Comparison of ENCODE assay signal across 8 mouse cellular contexts in genomic region chr2:119758844-119759835, GRCm38 (mm10). TPM values are rescaled to one million over a fixed set of nuclear protein-coding genes. Genes with fewer than 3 reads are reported as not detected.
DNase-seq lines count a peak whose midpoint lies in the region; ATAC-seq and TF ChIP-seq lines count a peak whose summit lies in the region.

No protein-coding gene starts in this region.

- WGBS in kidney, embryonic 16.5 days, result 3% methylated on average over 44 of the region's 44 CpGs
- 5% methylated on average over 44 of the region's 44 CpGs for WGBS in embryonic facial prominence, embryonic 10.5 days
- 7% methylated on average over 44 of the region's 44 CpGs for WGBS in midbrain, postnatal 0 days

- H3K4me1 ChIP-seq in kidney, embryonic 16.5 days (ENCODE audit: insufficient read depth, low read length), result peaks cover 14% of the 10 kb centered on the region
- peaks cover 20% of the 10 kb centered on the region for H3K4me1 ChIP-seq in embryonic facial prominence, embryonic 10.5 days
- 0 out of 2 replicates have a peak, but pooled peaks cover 6% of the 10 kb centered on the region for H3K4me1 ChIP-seq in midbrain, postnatal 0 days (ENCODE audit: insufficient read depth, low read length)

- H3K27ac ChIP-seq in kidney, embryonic 16.5 days (ENCODE audit: low read length), result no peak overlapping the region
- no peak overlapping the region for H3K27ac ChIP-seq in embryonic facial prominence, embryonic 10.5 days (replicated peaks)
- no peak overlapping the region for H3K27ac ChIP-seq in midbrain, postnatal 0 days (ENCODE audit: low read depth, low read length)

- TF ChIP-seq CTCF in midbrain, postnatal 0 days (IDR thresholded peaks at IDR 0.05), result no peak

- H3K4me2 ChIP-seq in kidney, embryonic 16.5 days (replicated peaks; ENCODE audit: low read depth, low read length), result peak overlapping the region; percentile 99
- H3K4me2 ChIP-seq in midbrain, postnatal 0 days (ENCODE audit: low read depth, low read length, poor library complexity, severe bottlenecking), result peak overlapping the region; percentile 87

- H3K9ac ChIP-seq in kidney, embryonic 16.5 days (replicated peaks; ENCODE audit: low read length), result 0 out of 2 replicates have a peak overlapping the region, but pooled peaks have one; percentile 4
- 0 out of 2 replicates have a peak overlapping the region, but pooled peaks have one; percentile 50 for H3K9ac ChIP-seq in midbrain, postnatal 0 days (replicated peaks; ENCODE audit: low read length, poor library complexity, severe bottlenecking)

- DNase-seq in kidney, postnatal 14 days, result no peak
- DNase-seq in embryonic facial prominence, embryonic 10.5 days (ENCODE audit: low spot score), result no peak
- no peak for DNase-seq in midbrain, postnatal 0 days (ENCODE audit: low spot score)
- DNase-seq in right cerebral cortex, adult 2 months (ENCODE audit: low spot score in 2 of 2), result no peak
- DNase-seq in ovary, postnatal 10 days (ENCODE audit: low spot score), result no peak
- DNase-seq in gastrocnemius, adult 8-10 months (ENCODE audit: low spot score in 2 of 2), result no peak

- peaks cover 43% of the 10 kb centered on the region for H3K27me3 ChIP-seq in kidney, embryonic 16.5 days (ENCODE audit: insufficient read depth, low read length)
- H3K27me3 ChIP-seq in embryonic facial prominence, embryonic 10.5 days (replicated peaks; ENCODE audit: low read depth, poor library complexity, severe bottlenecking), result peaks cover 86% of the 10 kb centered on the region
- H3K27me3 ChIP-seq in midbrain, postnatal 0 days (ENCODE audit: insufficient read depth, low read length), result peaks cover 29% of the 10 kb centered on the region

- peak overlapping the region; percentile 63 for H3K4me3 ChIP-seq in kidney, embryonic 16.5 days (ENCODE audit: low read length)
- H3K4me3 ChIP-seq in embryonic facial prominence, embryonic 10.5 days, result peak overlapping the region; percentile 74
- peak overlapping the region; percentile 72 for H3K4me3 ChIP-seq in midbrain, postnatal 0 days (ENCODE audit: low read depth, low read length)

- H3K9me3 ChIP-seq in kidney, embryonic 16.5 days (ENCODE audit: low read length), result no peaks in the 10 kb centered on the region
- H3K9me3 ChIP-seq in embryonic facial prominence, embryonic 10.5 days, result no peaks in the 10 kb centered on the region
- no peaks in the 10 kb centered on the region for H3K9me3 ChIP-seq in midbrain, postnatal 0 days (ENCODE audit: low read length)

- H3K36me3 ChIP-seq in kidney, embryonic 16.5 days (ENCODE audit: insufficient read depth, low read length), result peaks cover 6% of the 10 kb centered on the region; the same call in 1 of the 2 replicates
- H3K36me3 ChIP-seq in embryonic facial prominence, embryonic 10.5 days (replicated peaks), result peaks cover 15% of the 10 kb centered on the region
- H3K36me3 ChIP-seq in midbrain, postnatal 0 days (ENCODE audit: insufficient read depth, low read length), result peaks cover 7% of the 10 kb centered on the region; the same call in 1 of the 2 replicates

- 0 out of 2 replicates have a peak, but pooled peaks have one; percentile 21 for ATAC-seq in kidney, embryonic 16.5 days (ENCODE audit: low FRiP score, low TSS enrichment)
- peak; percentile 56 for ATAC-seq in inflammation-experienced regulatory T-cells, adult 6 months
- no peak for ATAC-seq in midbrain, postnatal 0 days (ENCODE audit: low FRiP score)

RNA-seq across cellular contexts. Expression of gene Ltk, which starts 1.1 kb away (rescaled TPM):
- polyA plus RNA-seq in kidney, embryonic 16.5 days (2015; fragmentation: Nextera tagmentation; extraction: Ambion mirVana), result 0.46 and 0.96 TPM in 2 replicates
- not detected in 2 replicates for polyA plus RNA-seq in embryonic facial prominence, embryonic 10.5 days (2016; fragmentation: Nextera tagmentation; extraction: Ambion mirVana)
- polyA plus RNA-seq in inflammation-experienced regulatory T-cells, adult 6 months (2017; shearing (Covaris generic)), result under 1 TPM in 1 of 3 experiments, not detected in 2; 0.15 TPM
- 8.1 and 9.9 TPM in 2 replicates for total RNA-seq in midbrain, postnatal 0 days (2014; rRNA removed)
- 2.7 and 3.2 TPM in 2 replicates for polyA plus RNA-seq in midbrain, postnatal 0 days (2015; fragmentation: Nextera tagmentation; extraction: Ambion mirVana)
- not detected for total RNA-seq in gastrocnemius, adult 8-10 months (2022)

RNA-seq across cellular contexts. Expression of gene Itpka, which starts 17.0 kb away (rescaled TPM):
- 0.81 and 1.2 TPM in 2 replicates for polyA plus RNA-seq in kidney, embryonic 16.5 days (2015; fragmentation: Nextera tagmentation; extraction: Ambion mirVana)
- polyA plus RNA-seq in embryonic facial prominence, embryonic 10.5 days (2016; fragmentation: Nextera tagmentation; extraction: Ambion mirVana), result 0.79 and 0.89 TPM in 2 replicates
- polyA plus RNA-seq in inflammation-experienced regulatory T-cells, adult 6 months (2017; shearing (Covaris generic)), result under 1 TPM in 2 of 3 experiments, not detected in 1; 0.32 to 0.39 TPM
- 0.42 and 3.4 TPM in 2 replicates for total RNA-seq in midbrain, postnatal 0 days (2014; rRNA removed)
- polyA plus RNA-seq in midbrain, postnatal 0 days (2015; fragmentation: Nextera tagmentation; extraction: Ambion mirVana), result 0.50 and 0.57 TPM in 2 replicates
- total RNA-seq in gastrocnemius, adult 8-10 months (2022), result not detected

RNA-seq across cellular contexts. Expression of gene Rpap1, which starts 28.2 kb away (rescaled TPM):
- polyA plus RNA-seq in kidney, embryonic 16.5 days (2015; fragmentation: Nextera tagmentation; extraction: Ambion mirVana), result 32.1 and 35.9 TPM in 2 replicates
- polyA plus RNA-seq in embryonic facial prominence, embryonic 10.5 days (2016; fragmentation: Nextera tagmentation; extraction: Ambion mirVana), result 40.6 and 41.1 TPM in 2 replicates
- polyA plus RNA-seq in inflammation-experienced regulatory T-cells, adult 6 months (2017; shearing (Covaris generic)), result 10 to 100 TPM; 13.7 to 20.3 (median 14.9) TPM
- total RNA-seq in midbrain, postnatal 0 days (2014; rRNA removed), result 16.0 and 20.5 TPM in 2 replicates
- 11.1 and 11.4 TPM in 2 replicates for polyA plus RNA-seq in midbrain, postnatal 0 days (2015; fragmentation: Nextera tagmentation; extraction: Ambion mirVana)
- 10 to 100 TPM; 14.2 to 17.0 (median 16.2) TPM for total RNA-seq in gastrocnemius, adult 8-10 months (2022)

RNA-seq across cellular contexts. Expression of gene Tyro3, which starts 38.4 kb away (rescaled TPM):
- 15.2 TPM in 2 replicates for polyA plus RNA-seq in kidney, embryonic 16.5 days (2015; fragmentation: Nextera tagmentation; extraction: Ambion mirVana)
- polyA plus RNA-seq in embryonic facial prominence, embryonic 10.5 days (2016; fragmentation: Nextera tagmentation; extraction: Ambion mirVana), result 19.3 and 22.5 TPM in 2 replicates
- 1 to 10 TPM; 1.5 to 2.1 (median 1.6) TPM for polyA plus RNA-seq in inflammation-experienced regulatory T-cells, adult 6 months (2017; shearing (Covaris generic))
- 66.3 and 72.0 TPM in 2 replicates for total RNA-seq in midbrain, postnatal 0 days (2014; rRNA removed)
- 21.3 and 21.8 TPM in 2 replicates for polyA plus RNA-seq in midbrain, postnatal 0 days (2015; fragmentation: Nextera tagmentation; extraction: Ambion mirVana)
- total RNA-seq in gastrocnemius, adult 8-10 months (2022), result under 1 TPM; 0.29 to 0.74 (median 0.46) TPM
